ENCODE assay signal across 9 mouse cellular contexts in genomic region chr11:46251994-46252393, GRCm38 (mm10). TPM values are rescaled to one million over a fixed set of nuclear protein-coding genes. Genes with fewer than 3 reads are reported as not detected.
DNase-seq lines count a peak whose midpoint lies in the region; ATAC-seq lines count a peak whose summit lies in the region.
"Had no signal": no experiment of that assay in that cellular context is flagged by ENCODE, and none has a peak within 500 bp of the region (broad histone marks: within the 10 kb centered on the region; RNA-seq: fewer than 3 reads in every experiment).

No protein-coding gene starts in this region.

- H3K9ac ChIP-seq in forebrain, embryonic 11.5 days (ENCODE audit: low read length) = no peak overlapping the region
- no peak overlapping the region for H3K9ac ChIP-seq in midbrain, embryonic 16.5 days (ENCODE audit: low read depth, low read length)

- peaks cover 7% of the 10 kb centered on the region; the same call in 1 of the 2 replicates for H3K36me3 ChIP-seq in forebrain, embryonic 11.5 days (ENCODE audit: control insufficient read depth, insufficient read depth, low read length)
- peaks cover 46% of the 10 kb centered on the region for H3K36me3 ChIP-seq in midbrain, embryonic 16.5 days (ENCODE audit: control insufficient read depth, insufficient read depth, low read length)

- H3K27ac ChIP-seq in forebrain, embryonic 11.5 days (ENCODE audit: low read depth, low read length) = no peak overlapping the region
- no peak overlapping the region for H3K27ac ChIP-seq in midbrain, embryonic 16.5 days (ENCODE audit: low read length)

- H3K4me3 ChIP-seq in forebrain, embryonic 11.5 days (ENCODE audit: low read depth, low read length) = no peak overlapping the region
- no peak overlapping the region for H3K4me3 ChIP-seq in midbrain, embryonic 16.5 days (ENCODE audit: low read depth, low read length)

- ATAC-seq in forebrain, embryonic 11.5 days (replicated peaks; ENCODE audit: low FRiP score) = 0 out of 2 replicates have a peak, but pooled peaks have one; percentile 53
- ATAC-seq in midbrain, embryonic 16.5 days = peak; percentile 70

- no peaks in the 10 kb centered on the region for H3K4me1 ChIP-seq in forebrain, embryonic 11.5 days (replicated peaks; ENCODE audit: control insufficient read depth, insufficient read depth, low read length)
- no peaks in the 10 kb centered on the region for H3K4me1 ChIP-seq in midbrain, embryonic 16.5 days (ENCODE audit: control insufficient read depth, insufficient read depth, low read length)

- 41% methylated on average over 7 of the region's 7 CpGs for WGBS in forebrain, embryonic 11.5 days
- 39% methylated on average over 7 of the region's 7 CpGs for WGBS in midbrain, embryonic 16.5 days

- H3K4me2 ChIP-seq in forebrain, embryonic 11.5 days (ENCODE audit: low read depth, low read length, severe bottlenecking) = no peak overlapping the region
- H3K4me2 ChIP-seq in midbrain, embryonic 16.5 days (ENCODE audit: low read length) = no peak overlapping the region

- peak; percentile 37 for DNase-seq in heart, adult 8-10 months (ENCODE audit: low spot score)
- DNase-seq in heart, adult 11 months = no peak
- peak; percentile 47 for DNase-seq in c-Kit-positive CD71-negative TER-119-negative erythroid progenitor cells, embryonic 14.5 days (ENCODE audit: low read depth)
- peak; percentile 75 for DNase-seq in forebrain, embryonic 11.5 days (ENCODE audit: low spot score)
- DNase-seq in induced T-regulatory cell, adult 2 months (ENCODE audit: low read depth) = peak; percentile 78
- peak; percentile 62 for DNase-seq in left cerebral cortex, postnatal 4 days
- peak; percentile 48 to 79 for DNase-seq in spleen, postnatal 10 days (ENCODE audit: low spot score in 2 of 2)

- peaks cover 3% of the 10 kb centered on the region; the same call in 1 of the 2 replicates for H3K9me3 ChIP-seq in forebrain, embryonic 11.5 days (ENCODE audit: control insufficient read depth, low read length)
- H3K9me3 ChIP-seq in midbrain, embryonic 16.5 days (replicated peaks; ENCODE audit: control insufficient read depth, low read length, poor library complexity, severe bottlenecking) = no peaks in the 10 kb centered on the region

- H3K27me3 ChIP-seq in forebrain, embryonic 11.5 days (ENCODE audit: control insufficient read depth, insufficient read depth, low read length) = no peaks in the 10 kb centered on the region
- no peaks in the 10 kb centered on the region for H3K27me3 ChIP-seq in midbrain, embryonic 16.5 days (ENCODE audit: control insufficient read depth, insufficient read depth, low read depth, low read length)

- intact Hi-C loops in left cerebral cortex, postnatal 4 days (cut with DNase I) = no loop called here

RNA-seq across cellular contexts. Expression of gene Fndc9, which starts 16.7 kb away (rescaled TPM):
- not detected for total RNA-seq in heart, adult 8-10 months (2022)
- 0.65 and 1.5 TPM in 2 replicates for polyA plus RNA-seq in forebrain, embryonic 11.5 days (2014; fragmentation: Nextera tagmentation; extraction: Ambion mirVana)
- 1 to 10 TPM; 5.6 to 9.8 TPM for total RNA-seq in left cerebral cortex, postnatal 4 days (2021)
- polyA plus RNA-seq in midbrain, embryonic 16.5 days (2015; fragmentation: Nextera tagmentation; extraction: Ambion mirVana) = 9.9 and 12.5 TPM in 2 replicates
- polyA plus RNA-seq: liver, embryonic 16.5 days had no signal

Comparison
In these comparisons a context has a peak if more than half of its experiments do, and no peak if none do; other contexts are left out.
1. RNA of gene Fndc9, which starts 16.7 kb away (total RNA-seq): 5.6 to 9.8 TPM in left cerebral cortex, postnatal 4 days; not detected in heart, adult 8-10 months; every median in the first group is over 4 times any median in the second.